Mouse (Mus musculus) heart, embryonic 16.5 days (tissue): ENCODE measurements around the gene Peak1. TPM values are rescaled to one million over a fixed set of nuclear protein-coding genes. Genes with fewer than 3 reads are reported as not detected.

ENCODE experiments used
- ATAC-seq: fragments of 200-750 bp; cut with Nextera tagmentation; replicated peaks from 2 replicates; pipeline ENCODE4 v1.8.0; 2017; ENCODE audit warnings: moderate number of reproducible peaks; ENCODE audit not compliant: insufficient read depth, low FRiP score; ENCODE audit errors: extremely low read depth
- H3K27ac ChIP-seq: fragments of 300-500 bp; sonication (generic); 2 replicates; pipeline ENCODE4 v1.5.1; 2014; ENCODE audit warnings: mild to moderate bottlenecking, low read length, control low read depth, moderate library complexity
- H3K27me3 ChIP-seq: fragments of 300-500 bp; sonication (generic); 2 replicates; pipeline ENCODE4 v1.6.1; 2014; ENCODE audit warnings: low read length, mixed read lengths; ENCODE audit not compliant: control insufficient read depth, insufficient read depth
- H3K36me3 ChIP-seq: fragments of 300-500 bp; sonication (generic); 2 replicates; pipeline ENCODE4 v1.6.1; 2014; ENCODE audit not compliant: control insufficient read depth, insufficient read depth
- H3K4me1 ChIP-seq: fragments of 300-500 bp; sonication (generic); 2 replicates; pipeline ENCODE4 v1.6.1; 2014; ENCODE audit warnings: low read length, mixed read lengths; ENCODE audit not compliant: control insufficient read depth, insufficient read depth
- H3K4me2 ChIP-seq: fragments of 300-500 bp; sonication (generic); 2 replicates; pipeline ENCODE4 v1.6.1; 2014; ENCODE audit warnings: low read depth, mild to moderate bottlenecking, control low read depth, low read length
- H3K4me3 ChIP-seq: fragments of 300-500 bp; sonication (generic); 2 replicates; pipeline ENCODE4 v1.5.1; 2014; ENCODE audit warnings: mild to moderate bottlenecking, control low read depth, low read length
- H3K9ac ChIP-seq: fragments of 300-500 bp; sonication (generic); 2 replicates; pipeline ENCODE4 v1.6.1; 2014; ENCODE audit warnings: low read length, control low read depth
- H3K9me3 ChIP-seq: fragments of 300-500 bp; sonication (generic); replicated peaks from 2 replicates; pipeline ENCODE4 v1.6.1; 2016; ENCODE audit warnings: low read length; ENCODE audit not compliant: control insufficient read depth
- WGBS: fragments of 180-500 bp; shearing (Covaris S2); extraction: QIAGEN DNeasy Blood & Tissue Kit; methylation state at CpG from one replicate; pipeline ENCODE4 v1.1.7; 2014; 5-methylcytosine and 5-hydroxymethylcytosine counted together
- polyA plus RNA-seq: library from polyadenylated mRNA; unstranded; fragments of >200 nt; fragmentation: Nextera tagmentation; extraction: Ambion mirVana; gene quantifications from 2 replicates; pipeline ENCODE4 v1.2.1, GENCODE M21; 2015

The Peak1 gene
- polyA plus RNA-seq, 1 experiment from 2014 or later: 12.8 TPM

GRCm38 (mm10) chr9:56207083-56207482, 210.8 kb downstream of the Peak1 start:
- Histone ChIP-seq H3K27ac (no peak overlapping the region), H3K9me3 (no peaks in the 10 kb centered on the region), H3K4me2 (no peak overlapping the region), H3K36me3 (peaks cover 18% of the 10 kb centered on the region), H3K9ac (no peak overlapping the region), H3K4me3 (no peak overlapping the region), H3K4me1 (no peaks in the 10 kb centered on the region), H3K27me3 (no peaks in the 10 kb centered on the region)
- WGBS: 83% methylated on average over 10 of the region's 10 CpGs
- ATAC-seq: no peak

GRCm38 (mm10) chr9:56205336-56205735, 212.5 kb downstream of the Peak1 start:
- H3K36me3 ChIP-seq: peaks cover 18% of the 10 kb centered on the region
- H3K4me1 ChIP-seq: no peaks in the 10 kb centered on the region
- no peak overlapping the region for H3K4me2 ChIP-seq
- H3K4me3 ChIP-seq: no peak overlapping the region
- H3K9ac ChIP-seq: no peak overlapping the region
- ATAC-seq: no peak
- 62% methylated on average over 11 of the region's 11 CpGs for WGBS
- H3K27me3 ChIP-seq: no peaks in the 10 kb centered on the region
- H3K9me3 ChIP-seq: no peaks in the 10 kb centered on the region
- no peak overlapping the region for H3K27ac ChIP-seq

DNA sequence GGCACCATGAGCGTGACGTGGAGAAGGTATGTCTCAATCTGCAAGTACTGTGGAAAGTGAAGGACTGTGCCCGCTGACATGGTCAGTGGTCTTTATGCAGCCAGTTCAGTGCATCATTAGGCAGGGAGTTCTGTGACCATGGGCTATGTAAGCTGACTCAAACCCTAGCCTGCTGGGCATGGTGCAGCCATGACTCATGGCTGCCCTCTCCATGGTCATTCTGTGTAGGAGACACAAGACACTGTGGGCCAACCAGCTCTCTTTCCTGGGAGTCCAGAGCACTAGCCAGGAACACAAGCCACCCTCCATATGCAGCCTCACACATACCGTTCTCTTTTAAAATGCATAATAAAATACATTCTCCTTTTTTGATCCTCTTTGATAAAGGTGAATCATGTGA, 213.6 kb downstream of the Peak1 start:
- H3K4me3 ChIP-seq: no peak overlapping the region
- H3K27me3 ChIP-seq: no peaks in the 10 kb centered on the region
- H3K36me3 ChIP-seq: peaks cover 18% of the 10 kb centered on the region
- H3K9me3 ChIP-seq: no peaks in the 10 kb centered on the region
- no peak overlapping the region for H3K9ac ChIP-seq
- no peaks in the 10 kb centered on the region for H3K4me1 ChIP-seq
- no peak overlapping the region for H3K4me2 ChIP-seq
- no peak overlapping the region for H3K27ac ChIP-seq
- ATAC-seq: no peak
- WGBS: 92% methylated on average over 4 of the region's 4 CpGs

DNA sequence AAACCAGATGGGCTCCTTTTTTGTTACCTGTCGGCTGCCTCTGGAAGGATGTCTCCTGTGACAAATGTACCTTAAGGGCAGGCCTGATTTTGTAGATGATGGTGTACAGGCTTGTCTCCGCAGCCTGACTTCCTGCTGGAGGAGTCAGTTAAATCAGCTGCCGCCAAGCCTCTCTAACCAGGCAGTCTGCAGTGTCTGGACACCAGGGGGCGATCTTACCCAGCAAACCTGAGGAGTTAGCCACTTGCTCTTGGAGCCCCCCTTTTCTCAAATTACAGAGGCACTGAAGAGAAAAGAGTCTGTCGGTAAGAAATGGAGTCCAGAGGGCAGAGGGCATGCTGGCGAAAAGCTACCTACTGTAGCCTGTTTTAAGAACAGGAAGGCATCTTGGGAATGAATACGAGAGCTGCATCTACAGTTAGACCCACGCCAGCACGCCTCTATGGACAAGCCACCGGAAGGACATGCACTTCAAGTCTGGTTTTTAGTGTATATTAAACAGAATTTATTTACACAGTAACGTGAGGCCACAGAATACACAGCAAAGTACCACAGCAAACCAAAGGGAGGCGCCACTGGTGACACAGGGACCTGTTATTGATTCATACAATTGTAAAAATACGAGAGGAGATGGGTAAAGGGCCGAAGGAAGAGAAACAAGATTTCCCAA, 217.1 kb downstream of the Peak1 start:
- Histone ChIP-seq H3K9me3 (no peaks in the 10 kb centered on the region), H3K4me2 (no peak overlapping the region), H3K27me3 (no peaks in the 10 kb centered on the region), H3K9ac (no peak overlapping the region), H3K36me3 (peaks cover 7% of the 10 kb centered on the region), H3K27ac (no peak overlapping the region), H3K4me1 (no peaks in the 10 kb centered on the region), H3K4me3 (no peak overlapping the region)
- ATAC-seq: peak; percentile 55; the same call in 1 of the 2 replicates
- 44% methylated on average over 14 of the region's 14 CpGs for WGBS

GRCm38 (mm10) chr9:56200200-56200599, 217.7 kb downstream of the Peak1 start:
- H3K27me3 ChIP-seq: no peaks in the 10 kb centered on the region
- 0 out of 2 replicates have a peak, but pooled peaks cover 5% of the 10 kb centered on the region for H3K36me3 ChIP-seq
- no peak overlapping the region for H3K4me2 ChIP-seq
- no peak overlapping the region for H3K27ac ChIP-seq
- 58% methylated on average over 2 of the region's 2 CpGs for WGBS
- H3K4me1 ChIP-seq: no peaks in the 10 kb centered on the region
- ATAC-seq: no peak
- no peak overlapping the region for H3K9ac ChIP-seq
- no peaks in the 10 kb centered on the region for H3K9me3 ChIP-seq
- H3K4me3 ChIP-seq: no peak overlapping the region

DNA sequence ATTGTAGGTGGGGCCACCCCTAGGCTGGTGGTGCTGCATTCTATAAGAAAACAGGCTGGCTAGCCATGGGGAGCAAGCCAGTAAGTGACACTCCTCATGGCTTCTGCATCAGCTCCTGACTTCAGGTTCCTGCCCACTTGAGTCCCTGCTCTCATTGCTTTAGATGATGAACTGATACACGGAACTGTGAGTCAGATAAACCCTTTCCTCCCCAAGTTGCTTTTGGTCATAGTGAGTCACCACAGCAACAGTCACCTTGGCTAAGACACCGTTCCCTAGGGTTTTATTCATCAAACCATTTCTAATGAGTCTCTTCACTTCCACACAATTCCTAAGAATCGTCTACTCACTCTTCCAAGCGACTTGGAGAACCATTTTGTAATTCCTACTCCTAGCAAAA, 220.9 kb downstream of the Peak1 start:
- Histone ChIP-seq H3K36me3 (no peaks in the 10 kb centered on the region), H3K4me1 (no peaks in the 10 kb centered on the region), H3K9ac (no peak overlapping the region), H3K9me3 (no peaks in the 10 kb centered on the region), H3K27ac (no peak overlapping the region), H3K27me3 (no peaks in the 10 kb centered on the region), H3K4me2 (no peak overlapping the region), H3K4me3 (no peak overlapping the region)
- WGBS: 78% methylated on average over 4 of the region's 4 CpGs
- no peak for ATAC-seq

GRCm38 (mm10) chr9:56195193-56195592, 222.7 kb downstream of the Peak1 start:
- Histone ChIP-seq H3K27me3 (no peaks in the 10 kb centered on the region), H3K4me3 (no peak overlapping the region), H3K9me3 (no peaks in the 10 kb centered on the region), H3K27ac (no peak overlapping the region), H3K36me3 (no peaks in the 10 kb centered on the region), H3K4me2 (no peak overlapping the region), H3K4me1 (no peaks in the 10 kb centered on the region), H3K9ac (no peak overlapping the region)
- 51% methylated on average over 3 of the region's 3 CpGs for WGBS
- ATAC-seq: no peak

DNA sequence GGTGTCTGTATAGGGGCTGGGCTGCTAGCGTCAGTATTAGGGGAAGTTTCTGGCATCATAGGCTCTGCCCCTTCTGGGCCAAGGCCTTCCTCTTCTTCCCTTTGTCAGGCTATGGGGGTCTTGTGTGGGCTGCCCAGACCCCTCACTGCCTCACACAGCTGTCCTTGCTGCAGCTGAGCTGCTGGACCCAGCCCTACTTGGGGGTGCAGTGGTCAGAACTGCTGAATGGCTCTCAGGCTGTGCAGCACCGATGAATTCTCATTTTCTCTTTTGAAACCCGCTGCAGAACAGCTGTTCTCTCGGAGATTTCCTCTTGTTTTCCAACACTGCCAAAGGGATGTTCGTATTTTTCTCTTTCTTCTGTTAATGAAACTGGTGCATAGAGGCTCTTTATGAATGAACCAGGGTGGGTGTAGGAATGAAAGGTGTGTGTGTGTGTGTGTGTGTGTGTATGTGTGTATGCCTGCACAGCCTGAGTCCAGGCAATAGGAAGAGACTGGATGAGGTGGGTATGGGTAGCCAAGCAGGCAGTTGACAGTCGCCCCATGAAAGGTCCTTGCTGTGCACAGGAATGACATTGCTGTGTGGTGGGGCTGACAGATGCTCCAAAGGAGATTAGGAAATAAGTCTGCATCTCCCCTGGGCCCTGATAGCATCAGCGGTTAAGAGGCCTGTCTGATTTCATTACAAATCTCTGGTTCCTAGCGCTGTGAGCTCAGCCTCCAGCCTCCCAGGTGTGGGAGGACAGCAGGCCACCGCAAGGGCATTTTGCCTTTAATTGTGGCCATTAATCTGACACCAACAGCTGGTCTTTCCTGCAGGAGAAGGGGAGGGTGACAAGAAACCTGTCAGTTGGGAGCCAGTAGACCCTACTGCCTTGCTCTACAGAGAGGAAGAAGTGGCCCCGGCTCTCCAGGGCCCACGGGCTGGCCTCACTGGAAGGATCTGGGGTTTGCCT, 226.1 kb downstream of the Peak1 start:
- Histone ChIP-seq H3K9ac (no peak overlapping the region), H3K9me3 (no peaks in the 10 kb centered on the region), H3K4me1 (no peaks in the 10 kb centered on the region), H3K36me3 (no peaks in the 10 kb centered on the region), H3K27ac (no peak overlapping the region), H3K4me3 (no peak overlapping the region), H3K27me3 (no peaks in the 10 kb centered on the region), H3K4me2 (no peak overlapping the region)
- WGBS: 62% methylated on average over 11 of the region's 11 CpGs
- no peak for ATAC-seq

DNA sequence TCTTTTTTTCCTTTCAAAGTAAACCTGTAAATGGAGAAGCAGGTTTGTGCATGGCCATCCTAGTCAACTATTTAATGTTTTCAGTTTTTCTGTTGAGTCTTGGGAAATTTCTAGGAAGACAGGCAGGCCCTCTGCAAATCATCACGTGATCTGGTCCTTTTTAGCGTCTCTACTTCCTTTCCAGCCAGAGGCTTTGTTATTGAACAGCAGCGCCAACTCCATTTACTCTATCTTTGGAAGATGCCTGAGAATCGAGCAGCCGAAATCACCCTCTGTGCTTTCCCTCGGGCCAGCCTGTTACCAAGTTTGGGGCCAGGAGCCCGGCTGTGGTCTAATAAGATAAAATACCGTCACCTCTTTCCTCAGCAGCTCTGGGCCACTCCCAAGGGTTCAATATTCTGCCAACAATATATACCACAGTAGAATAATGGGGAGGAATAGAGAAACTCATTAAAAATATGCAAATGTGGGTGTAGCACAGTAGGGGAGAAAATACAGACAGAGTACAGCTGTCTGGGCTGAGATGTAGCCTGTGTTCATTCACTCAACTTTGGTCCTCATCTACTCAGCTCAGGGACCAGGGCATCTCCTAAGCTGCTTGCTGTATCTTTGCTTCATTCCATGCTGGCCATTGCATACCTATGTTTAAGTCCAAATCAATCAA, 237.6 kb downstream of the Peak1 start:
- H3K9ac ChIP-seq: no peak overlapping the region
- no peak for ATAC-seq
- H3K27me3 ChIP-seq: no peaks in the 10 kb centered on the region
- H3K4me2 ChIP-seq: peak overlapping the region; percentile 35
- 24% methylated on average over 8 of the region's 8 CpGs for WGBS
- no peaks in the 10 kb centered on the region for H3K36me3 ChIP-seq
- H3K27ac ChIP-seq: no peak overlapping the region
- H3K9me3 ChIP-seq: no peaks in the 10 kb centered on the region
- H3K4me1 ChIP-seq: peaks cover 5% of the 10 kb centered on the region
- H3K4me3 ChIP-seq: no peak overlapping the region
